Mouse (Mus musculus): ENCODE results near the gene Msx1. TPM values are rescaled to one million over a fixed set of nuclear protein-coding genes. Genes with fewer than 3 reads are reported as not detected.

Gene Msx1
- polyA plus RNA-seq, 1 experiment from 2014 or later = 12.5 TPM

DNA sequence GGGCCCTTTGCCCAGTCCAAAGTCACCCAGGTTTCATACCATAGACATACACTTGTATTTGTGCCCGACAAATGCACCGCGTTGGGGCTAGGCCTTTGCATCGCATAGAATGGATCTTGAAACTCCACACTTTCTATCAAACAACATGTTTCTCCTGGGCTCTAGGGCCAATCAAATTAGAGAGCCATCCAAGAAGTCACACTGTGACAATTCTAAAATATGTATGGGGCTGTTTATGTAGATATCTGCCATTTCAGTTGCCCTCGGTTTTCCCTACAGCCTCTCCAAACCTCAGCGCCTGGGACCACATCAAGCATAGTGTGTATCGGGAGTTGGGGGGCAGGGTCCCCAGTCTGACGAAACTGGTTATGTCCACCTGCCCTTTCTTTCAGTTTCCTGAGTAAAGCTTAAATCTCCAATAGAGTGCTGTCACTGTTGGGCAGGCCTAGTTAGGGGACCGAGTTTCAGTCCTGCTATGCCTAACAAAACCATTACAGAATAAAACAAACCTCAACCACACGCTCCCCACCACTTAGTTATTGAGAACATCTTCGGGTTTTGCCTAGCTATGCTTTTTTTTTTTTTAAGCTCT, 2.2 kb downstream of the Msx1 start:
- ATAC-seq (no peak), DNase-seq (ENCODE audit: low spot score) (no peak)
- WGBS = 6% methylated on average over 11 of the region's 11 CpGs
- no peaks in the 10 kb centered on the region for H3K9me3 ChIP-seq (replicated peaks; ENCODE audit: control insufficient read depth, low read length)
- H3K4me2 ChIP-seq (ENCODE audit: low read length) = peak overlapping the region; percentile 60; the same call in 1 of the 2 replicates
- H3K9ac ChIP-seq (ENCODE audit: low read length) = no peak overlapping the region
- no peaks in the 10 kb centered on the region for H3K36me3 ChIP-seq (ENCODE audit: control insufficient read depth, insufficient read depth, low read length)
- peaks cover 83% of the 10 kb centered on the region for H3K27me3 ChIP-seq (replicated peaks; ENCODE audit: control insufficient read depth, insufficient read depth, low read length)
- peaks cover 7% of the 10 kb centered on the region for H3K4me1 ChIP-seq (ENCODE audit: control insufficient read depth, insufficient read depth, low read length)
- H3K4me3 ChIP-seq (ENCODE audit: low read depth, low read length) = peak overlapping the region; percentile 8; the same call in 1 of the 2 replicates
- no peak overlapping the region for H3K27ac ChIP-seq (ENCODE audit: low read depth, low read length)

GRCm38 (mm10) chr5:37821111-37821601, 3.2 kb downstream of the Msx1 start:
- no peak for DNase-seq (ENCODE audit: low spot score)

DNA sequence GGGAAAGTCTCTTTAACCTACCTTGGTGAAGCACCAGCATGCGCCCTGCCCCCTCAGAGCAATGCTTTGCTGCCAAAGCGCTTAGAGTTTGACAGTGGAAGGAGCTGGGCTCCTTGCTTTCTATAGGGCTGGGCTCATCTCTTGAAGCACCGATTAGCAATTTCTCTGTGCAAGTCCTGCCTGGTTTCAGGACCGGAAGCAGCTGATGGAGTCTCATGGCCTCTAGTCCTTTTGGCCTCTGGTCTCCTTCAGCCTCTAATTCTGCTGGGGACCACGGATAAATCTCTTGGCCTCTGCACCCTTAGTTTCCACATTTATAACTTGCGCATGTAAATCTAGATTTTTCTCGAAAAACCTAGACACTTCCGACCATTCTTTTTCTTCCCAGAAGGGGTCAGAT, 3.7 kb downstream of the Msx1 start:
- Histone ChIP-seq H3K36me3 (ENCODE audit: control insufficient read depth, insufficient read depth, low read length) (no peaks in the 10 kb centered on the region), H3K4me1 (ENCODE audit: control insufficient read depth, insufficient read depth, low read length) (peaks cover 7% of the 10 kb centered on the region), H3K27ac (ENCODE audit: low read depth, low read length) (no peak overlapping the region), H3K27me3 (replicated peaks; ENCODE audit: control insufficient read depth, insufficient read depth, low read length) (peaks cover 85% of the 10 kb centered on the region), H3K9me3 (replicated peaks; ENCODE audit: control insufficient read depth, low read length) (no peaks in the 10 kb centered on the region), H3K4me3 (ENCODE audit: low read depth, low read length) (no peak overlapping the region), H3K4me2 (ENCODE audit: low read length) (no peak overlapping the region), H3K9ac (ENCODE audit: low read length) (no peak overlapping the region)
- 9% methylated on average over 8 of the region's 8 CpGs for WGBS
- ATAC-seq = no peak
- DNase-seq (ENCODE audit: low spot score) = no peak

More at GRCm38 (mm10) chr5:37821111-37821601, 3.2 kb downstream of the Msx1 start:
- no peak for ATAC-seq
- Histone ChIP-seq H3K27ac (ENCODE audit: low read depth, low read length) (no peak overlapping the region), H3K9ac (ENCODE audit: low read length) (no peak overlapping the region), H3K27me3 (replicated peaks; ENCODE audit: control insufficient read depth, insufficient read depth, low read length) (peaks cover 85% of the 10 kb centered on the region), H3K4me3 (ENCODE audit: low read depth, low read length) (0 out of 2 replicates have a peak overlapping the region, but pooled peaks have one; percentile 6), H3K9me3 (replicated peaks; ENCODE audit: control insufficient read depth, low read length) (no peaks in the 10 kb centered on the region), H3K4me2 (ENCODE audit: low read length) (peak overlapping the region; percentile 16; the same call in 1 of the 2 replicates), H3K36me3 (ENCODE audit: control insufficient read depth, insufficient read depth, low read length) (no peaks in the 10 kb centered on the region), H3K4me1 (ENCODE audit: control insufficient read depth, insufficient read depth, low read length) (peaks cover 7% of the 10 kb centered on the region)
- WGBS = 2% methylated on average over 27 of the region's 27 CpGs

GRCm38 (mm10) chr5:37819971-37820370, 4.4 kb downstream of the Msx1 start:
- ATAC-seq = no peak
- 5% methylated on average over 3 of the region's 3 CpGs for WGBS

GRCm38 (mm10) chr5:37819541-37819940, 4.8 kb downstream of the Msx1 start:
- DNase-seq (ENCODE audit: low spot score) = no peak
- H3K4me1 ChIP-seq (ENCODE audit: control insufficient read depth, insufficient read depth, low read length) = peaks cover 7% of the 10 kb centered on the region
- no peak overlapping the region for H3K27ac ChIP-seq (ENCODE audit: low read depth, low read length)
- peaks cover 85% of the 10 kb centered on the region for H3K27me3 ChIP-seq (replicated peaks; ENCODE audit: control insufficient read depth, insufficient read depth, low read length)
- no peaks in the 10 kb centered on the region for H3K36me3 ChIP-seq (ENCODE audit: control insufficient read depth, insufficient read depth, low read length)
- no peak for ATAC-seq
- H3K9me3 ChIP-seq (replicated peaks; ENCODE audit: control insufficient read depth, low read length) = no peaks in the 10 kb centered on the region
- WGBS = 7% methylated on average over 5 of the region's 5 CpGs
- H3K9ac ChIP-seq (ENCODE audit: low read length) = no peak overlapping the region
- no peak overlapping the region for H3K4me3 ChIP-seq (ENCODE audit: low read depth, low read length)
- no peak overlapping the region for H3K4me2 ChIP-seq (ENCODE audit: low read length)

More at GRCm38 (mm10) chr5:37819971-37820370, 4.4 kb downstream of the Msx1 start:
- H3K27me3 ChIP-seq (replicated peaks; ENCODE audit: control insufficient read depth, insufficient read depth, low read length) = peaks cover 85% of the 10 kb centered on the region
- H3K4me1 ChIP-seq (ENCODE audit: control insufficient read depth, insufficient read depth, low read length) = peaks cover 7% of the 10 kb centered on the region
- no peak overlapping the region for H3K4me3 ChIP-seq (ENCODE audit: low read depth, low read length)
- no peaks in the 10 kb centered on the region for H3K9me3 ChIP-seq (replicated peaks; ENCODE audit: control insufficient read depth, low read length)
- no peaks in the 10 kb centered on the region for H3K36me3 ChIP-seq (ENCODE audit: control insufficient read depth, insufficient read depth, low read length)
- no peak overlapping the region for H3K4me2 ChIP-seq (ENCODE audit: low read length)
- H3K27ac ChIP-seq (ENCODE audit: low read depth, low read length) = no peak overlapping the region
- no peak for DNase-seq (ENCODE audit: low spot score)
- H3K9ac ChIP-seq (ENCODE audit: low read length) = no peak overlapping the region

- DNase-seq (ENCODE audit: low spot score) (no peak), ATAC-seq (no peak)
- H3K36me3 ChIP-seq (ENCODE audit: control insufficient read depth, insufficient read depth, low read length) = no peaks in the 10 kb centered on the region
- H3K27me3 ChIP-seq (replicated peaks; ENCODE audit: control insufficient read depth, insufficient read depth, low read length) = peaks cover 84% of the 10 kb centered on the region
- H3K27ac ChIP-seq (ENCODE audit: low read depth, low read length) = no peak overlapping the region
- no peak overlapping the region for H3K4me2 ChIP-seq (ENCODE audit: low read length)
- no peaks in the 10 kb centered on the region for H3K9me3 ChIP-seq (replicated peaks; ENCODE audit: control insufficient read depth, low read length)
- WGBS = under 1% methylated on average over 25 of the region's 25 CpGs
- no peaks in the 10 kb centered on the region for H3K4me1 ChIP-seq (ENCODE audit: control insufficient read depth, insufficient read depth, low read length)
- H3K4me3 ChIP-seq (ENCODE audit: low read depth, low read length) = no peak overlapping the region
- no peak overlapping the region for H3K9ac ChIP-seq (ENCODE audit: low read length)
These were observed 5.7 kb downstream of the Msx1 start for GRCm38 (mm10) chr5:37818533-37819215.

GRCm38 (mm10) chr5:37817658-37818532, 6.5 kb downstream of the Msx1 start:
- DNase-seq (ENCODE audit: low spot score) (no peak), ATAC-seq (no peak)
- 2% methylated on average over 34 of the region's 34 CpGs for whole genome bisulfite sequencing
- no peak overlapping the region for H3K4me3 ChIP-seq (ENCODE audit: low read depth, low read length)
- no peak overlapping the region for H3K27ac ChIP-seq (ENCODE audit: low read depth, low read length)
- peaks cover 81% of the 10 kb centered on the region for H3K27me3 ChIP-seq (replicated peaks; ENCODE audit: control insufficient read depth, insufficient read depth, low read length)
- no peak overlapping the region for H3K9ac ChIP-seq (ENCODE audit: low read length)
- H3K9me3 ChIP-seq (replicated peaks; ENCODE audit: control insufficient read depth, low read length) = no peaks in the 10 kb centered on the region
- no peak overlapping the region for H3K4me2 ChIP-seq (ENCODE audit: low read length)
- no peaks in the 10 kb centered on the region for H3K4me1 ChIP-seq (ENCODE audit: control insufficient read depth, insufficient read depth, low read length)
- no peaks in the 10 kb centered on the region for H3K36me3 ChIP-seq (ENCODE audit: control insufficient read depth, insufficient read depth, low read length)

DNA sequence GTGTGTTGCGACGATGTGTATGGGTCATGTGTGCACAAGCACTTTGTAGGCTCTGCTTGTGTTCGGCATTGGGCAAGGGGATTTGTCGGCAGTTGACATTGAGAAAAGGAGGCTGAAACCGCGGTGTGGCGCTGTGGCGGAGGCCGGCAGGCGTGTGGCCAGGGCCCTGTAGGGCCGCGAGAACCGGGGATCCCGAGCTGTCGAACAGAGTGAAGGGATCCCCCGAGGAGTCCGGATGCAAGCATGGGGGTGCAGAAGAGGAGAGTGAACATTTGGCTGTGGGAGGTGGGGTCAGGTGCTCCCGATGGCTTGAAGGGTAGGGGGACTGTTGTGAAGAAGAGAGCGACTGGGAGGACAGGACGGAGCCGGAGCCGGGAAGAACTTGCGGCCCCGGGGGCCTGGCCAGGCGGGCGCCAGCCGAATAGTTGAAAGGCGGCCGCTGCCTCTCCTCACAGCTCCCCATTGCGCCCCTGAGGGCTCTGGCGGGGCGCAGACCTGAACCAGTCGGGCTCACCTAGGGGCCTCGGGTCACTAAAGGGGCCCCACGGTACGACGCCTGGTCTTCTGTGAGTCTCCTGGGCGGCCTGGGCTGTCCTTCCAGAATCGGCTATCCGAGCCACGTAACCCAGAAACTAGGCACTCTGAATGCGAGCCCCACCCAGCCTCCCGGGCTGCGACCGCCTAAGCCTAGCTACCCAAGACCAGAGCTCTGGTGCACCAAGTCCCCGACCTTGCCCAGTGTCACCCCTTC, 7.3 kb downstream of the Msx1 start:
- Histone ChIP-seq H3K9me3 (replicated peaks; ENCODE audit: control insufficient read depth, low read length) (no peaks in the 10 kb centered on the region), H3K9ac (ENCODE audit: low read length) (no peak overlapping the region), H3K27me3 (replicated peaks; ENCODE audit: control insufficient read depth, insufficient read depth, low read length) (peaks cover 77% of the 10 kb centered on the region), H3K4me1 (ENCODE audit: control insufficient read depth, insufficient read depth, low read length) (no peaks in the 10 kb centered on the region), H3K4me3 (ENCODE audit: low read depth, low read length) (no peak overlapping the region), H3K36me3 (ENCODE audit: control insufficient read depth, insufficient read depth, low read length) (no peaks in the 10 kb centered on the region), H3K4me2 (ENCODE audit: low read length) (0 out of 2 replicates have a peak overlapping the region, but pooled peaks have one; percentile 14), H3K27ac (ENCODE audit: low read depth, low read length) (no peak overlapping the region)
- ATAC-seq (peak; percentile 47; the same call in 1 of the 2 replicates), DNase-seq (ENCODE audit: low spot score) (no peak)
- 1% methylated on average over 46 of the region's 46 CpGs for WGBS

All from forebrain, embryonic 14.5 days (tissue).